In genomic region chr13:30549339-30549738, GRCm38 (mm10) we compare ENCODE assay signal across 12 mouse cellular contexts.
"Had no signal": no experiment of that assay in that cellular context is flagged by ENCODE, and none has a peak within 500 bp of the region (broad histone marks: within the 10 kb centered on the region; RNA-seq: fewer than 3 reads in every experiment).

No protein-coding gene starts in this region.

- H3K9me3 ChIP-seq: forebrain, embryonic 15.5 days; heart, embryonic 10.5 days; heart, embryonic 12.5 days; hindbrain, embryonic 13.5 days; hindbrain, embryonic 15.5 days; kidney, embryonic 15.5 days; limb, embryonic 13.5 days; limb, embryonic 15.5 days had no signal

- ATAC-seq: forebrain, embryonic 15.5 days; forebrain, postnatal 0 days; hindbrain, postnatal 0 days; intestine, embryonic 16.5 days had no signal

- H3K36me3 ChIP-seq: forebrain, embryonic 15.5 days; heart, embryonic 10.5 days; heart, embryonic 12.5 days; hindbrain, embryonic 13.5 days; hindbrain, embryonic 15.5 days; kidney, embryonic 15.5 days; limb, embryonic 13.5 days; limb, embryonic 15.5 days had no signal

- H3K4me2 ChIP-seq: forebrain, embryonic 15.5 days; heart, embryonic 12.5 days; hindbrain, embryonic 13.5 days; hindbrain, embryonic 15.5 days; kidney, embryonic 15.5 days; limb, embryonic 13.5 days; limb, embryonic 15.5 days had no signal

- H3K9ac ChIP-seq: forebrain, embryonic 15.5 days; forebrain, postnatal 0 days; heart, embryonic 12.5 days; hindbrain, embryonic 13.5 days; hindbrain, embryonic 15.5 days; kidney, embryonic 15.5 days; limb, embryonic 13.5 days; limb, embryonic 15.5 days had no signal

- H3K27ac ChIP-seq: forebrain, embryonic 15.5 days; heart, embryonic 10.5 days; hindbrain, embryonic 13.5 days; hindbrain, embryonic 15.5 days; hindbrain, postnatal 0 days; kidney, embryonic 15.5 days; kidney, postnatal 0 days; limb, embryonic 13.5 days; limb, embryonic 15.5 days had no signal

- H3K27me3 ChIP-seq: forebrain, embryonic 15.5 days; heart, embryonic 12.5 days; hindbrain, embryonic 15.5 days; limb, embryonic 13.5 days; limb, embryonic 15.5 days had no signal

- H3K4me3 ChIP-seq: forebrain, embryonic 15.5 days; heart, embryonic 10.5 days; heart, embryonic 12.5 days; hindbrain, embryonic 13.5 days; hindbrain, embryonic 15.5 days; kidney, embryonic 15.5 days; limb, embryonic 13.5 days; limb, embryonic 15.5 days had no signal
